ENCODE assay signal across 9 mouse cellular contexts in the genomic region with DNA sequence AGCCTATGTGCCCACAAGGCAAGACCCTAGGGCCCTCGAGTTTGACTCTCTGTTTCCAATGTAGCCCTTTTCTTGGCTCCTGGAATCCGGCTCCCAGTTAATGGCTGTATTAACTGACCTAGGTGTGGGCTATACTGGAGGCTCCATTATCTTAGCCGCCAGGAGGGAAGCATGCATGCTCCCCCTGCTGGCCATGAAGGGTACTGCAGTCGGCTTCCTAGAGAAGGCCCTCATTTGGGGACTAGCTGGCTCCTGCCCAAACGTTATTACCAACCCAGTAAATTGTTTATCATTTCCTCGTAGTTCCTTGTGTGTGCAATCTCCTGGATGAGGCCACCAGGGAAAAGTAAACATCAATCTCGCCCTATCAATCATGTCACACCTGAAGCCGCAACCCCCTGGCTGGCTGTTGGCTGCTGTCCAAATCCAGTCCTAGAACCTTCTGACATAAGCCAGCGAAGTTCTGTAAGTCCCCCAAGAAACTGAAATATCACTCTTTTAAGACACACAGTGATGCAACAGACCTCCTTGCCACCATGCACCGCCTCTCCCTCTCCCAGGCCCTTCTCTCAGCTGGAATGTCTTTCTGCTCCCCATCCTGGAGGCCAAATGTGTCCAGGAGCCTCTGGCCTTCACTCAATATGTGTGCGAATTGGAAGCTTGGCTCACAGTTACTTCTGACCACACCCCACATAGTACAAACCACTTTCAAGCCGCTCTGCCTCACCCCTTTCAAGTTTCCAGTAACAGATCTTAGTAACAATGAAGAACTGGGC. TPM values are rescaled to one million over a fixed set of nuclear protein-coding genes. Genes with fewer than 3 reads are reported as not detected.
DNase-seq lines count a peak whose midpoint lies in the region; ATAC-seq lines count a peak whose summit lies in the region.
"Had no signal": no experiment of that assay in that cellular context is flagged by ENCODE, and none has a peak within 500 bp of the region (broad histone marks: within the 10 kb centered on the region; RNA-seq: fewer than 3 reads in every experiment).

No protein-coding gene starts in this region.

- no peak overlapping the region for H3K4me3 ChIP-seq in kidney, embryonic 16.5 days (ENCODE audit: low read length)
- no peak overlapping the region for H3K4me3 ChIP-seq in lung, embryonic 15.5 days
- H3K4me3 ChIP-seq: hindbrain, embryonic 15.5 days had no signal

- H3K9ac ChIP-seq in kidney, embryonic 16.5 days (replicated peaks; ENCODE audit: low read length), result no peak overlapping the region
- H3K9ac ChIP-seq in lung, embryonic 15.5 days, result no peak overlapping the region
- H3K9ac ChIP-seq: hindbrain, embryonic 15.5 days had no signal

- no peaks in the 10 kb centered on the region for H3K27me3 ChIP-seq in kidney, embryonic 16.5 days (ENCODE audit: insufficient read depth, low read length)
- H3K27me3 ChIP-seq in lung, embryonic 15.5 days, result peaks cover 1% of the 10 kb centered on the region; the same call in 1 of the 2 replicates
- H3K27me3 ChIP-seq: hindbrain, embryonic 15.5 days had no signal

- peak; percentile 4 to 13 for DNase-seq in CD8-positive naive resting alpha-beta T cell, adult 2 months (ENCODE audit: low read depth in 2 of 2, low spot score in 2 of 2)
- peak; percentile 47 to 91 for DNase-seq in adrenal gland, adult (ENCODE audit: inconsistent age in 2 of 2, low spot score in 1 of 2)
- DNase-seq in gastrocnemius, postnatal 25 days, result peak; percentile 17
- DNase-seq in retina, embryonic 14.5 days (ENCODE audit: low spot score), result peak; percentile 88
- peak; percentile 77 for DNase-seq in urinary bladder, postnatal 25 days (ENCODE audit: low spot score)

- WGBS in kidney, embryonic 16.5 days, result 39% methylated on average over 12 of the region's 12 CpGs
- WGBS in lung, embryonic 15.5 days, result 16% methylated on average over 12 of the region's 12 CpGs

- no peaks in the 10 kb centered on the region for H3K36me3 ChIP-seq in kidney, embryonic 16.5 days (ENCODE audit: insufficient read depth, low read length)
- H3K36me3 ChIP-seq in lung, embryonic 15.5 days, result no peaks in the 10 kb centered on the region
- H3K36me3 ChIP-seq: hindbrain, embryonic 15.5 days had no signal

- no peak overlapping the region for H3K4me2 ChIP-seq in kidney, embryonic 16.5 days (replicated peaks; ENCODE audit: low read depth, low read length)
- H3K4me2 ChIP-seq in lung, embryonic 15.5 days, result no peak overlapping the region
- H3K4me2 ChIP-seq: hindbrain, embryonic 15.5 days had no signal

- no peaks in the 10 kb centered on the region for H3K9me3 ChIP-seq in kidney, embryonic 16.5 days (ENCODE audit: low read length)
- H3K9me3 ChIP-seq in lung, embryonic 15.5 days, result no peaks in the 10 kb centered on the region
- H3K9me3 ChIP-seq: hindbrain, embryonic 15.5 days had no signal

- peak; percentile 88 for ATAC-seq in common myeloid progenitor, adult 5-6 weeks (replicated peaks; ENCODE audit: low read depth, poor library complexity, severe bottlenecking)
- ATAC-seq in kidney, embryonic 16.5 days (ENCODE audit: low FRiP score, low TSS enrichment), result peak; percentile 61; the same call in 1 of the 2 replicates
- peak; percentile 65; the same call in 1 of the 2 replicates for ATAC-seq in lung, embryonic 15.5 days (ENCODE audit: borderline replicate concordance, extremely low read depth, low FRiP score, low TSS enrichment)

- no peaks in the 10 kb centered on the region for H3K4me1 ChIP-seq in kidney, embryonic 16.5 days (ENCODE audit: insufficient read depth, low read length)
- H3K4me1 ChIP-seq in lung, embryonic 15.5 days, result peaks cover 7% of the 10 kb centered on the region; the same call in 1 of the 2 replicates

- no peak overlapping the region for H3K27ac ChIP-seq in kidney, embryonic 16.5 days (ENCODE audit: low read length)
- 0 out of 2 replicates have a peak overlapping the region, but pooled peaks have one; percentile 8 for H3K27ac ChIP-seq in lung, embryonic 15.5 days
- H3K27ac ChIP-seq: hindbrain, embryonic 15.5 days had no signal

RNA-seq across cellular contexts. Expression of gene Tjp1, which starts 7.6 kb away (rescaled TPM):
- total RNA-seq in common myeloid progenitor, adult 5-6 weeks (2017), result 6.5 and 6.6 TPM in 2 replicates
- 10 to 100 TPM; 26.1 to 32.7 TPM for total RNA-seq in gastrocnemius, postnatal 25 days (2021)
- 29.1 and 29.9 TPM in 2 replicates for polyA plus RNA-seq in kidney, embryonic 16.5 days (2015; fragmentation: Nextera tagmentation; extraction: Ambion mirVana)
- 37.7 and 41.1 TPM in 2 replicates for polyA plus RNA-seq in lung, embryonic 15.5 days (2015; fragmentation: Nextera tagmentation; extraction: Ambion mirVana)

Comparison
In these comparisons a context has a peak if more than half of its experiments do, and no peak if none do; other contexts are left out.
1. DNase-seq: peak in every context shown above with its lines; median percentile 88 in retina, embryonic 14.5 days; 77 in urinary bladder, postnatal 25 days; 69 in adrenal gland, adult; 17 in gastrocnemius, postnatal 25 days; 8 in CD8-positive naive resting alpha-beta T cell, adult 2 months.